Mouse (Mus musculus): ENCODE results near the gene Vmn1r1. TPM values are rescaled to one million over a fixed set of nuclear protein-coding genes. Genes with fewer than 3 reads are reported as not detected.
A peak's percentile ranks its signal among the peaks of the same experiment; 100 is the strongest.

Gene Vmn1r1
- polyA plus RNA-seq, 1 experiment from 2014 or later, result not detected

GRCm38 (mm10) chr1:182139937-182140336, 24.3 kb downstream of the Vmn1r1 start:
- Histone ChIP-seq H3K27me3 (ENCODE audit: control insufficient read depth, insufficient read depth, low read length) (no peaks in the 10 kb centered on the region), H3K4me3 (replicated peaks; ENCODE audit: low read length) (no peak overlapping the region), H3K27ac (no peak overlapping the region), H3K4me1 (replicated peaks; ENCODE audit: control insufficient read depth, insufficient read depth, low read length) (no peaks in the 10 kb centered on the region), H3K36me3 (replicated peaks; ENCODE audit: control insufficient read depth, insufficient read depth) (no peaks in the 10 kb centered on the region), H3K9ac (no peak overlapping the region), H3K9me3 (ENCODE audit: control insufficient read depth, low read length) (no peaks in the 10 kb centered on the region), H3K4me2 (replicated peaks) (0 out of 2 replicates have a peak overlapping the region, but pooled peaks have one; percentile 15)
- no peak for DNase-seq (ENCODE audit: low spot score)
- ATAC-seq (ENCODE audit: low FRiP score), result 0 out of 2 replicates have a peak, but pooled peaks have one; percentile 2
- WGBS, result 42% methylated on average over 9 of the region's 9 CpGs

- Histone ChIP-seq H3K9me3 (ENCODE audit: control insufficient read depth, low read length) (no peaks in the 10 kb centered on the region), H3K4me1 (replicated peaks; ENCODE audit: control insufficient read depth, insufficient read depth, low read length) (no peaks in the 10 kb centered on the region), H3K27ac (no peak overlapping the region), H3K9ac (no peak overlapping the region), H3K36me3 (replicated peaks; ENCODE audit: control insufficient read depth, insufficient read depth) (no peaks in the 10 kb centered on the region), H3K4me2 (replicated peaks) (no peak overlapping the region), H3K27me3 (ENCODE audit: control insufficient read depth, insufficient read depth, low read length) (no peaks in the 10 kb centered on the region), H3K4me3 (replicated peaks; ENCODE audit: low read length) (no peak overlapping the region)
- ATAC-seq (ENCODE audit: low FRiP score), result no peak
- no peak for DNase-seq (ENCODE audit: low spot score)
- WGBS, result 72% methylated on average over 8 of the region's 8 CpGs
Observed at GRCm38 (mm10) chr1:182138172-182138571, 26.1 kb downstream of the Vmn1r1 start.

GRCm38 (mm10) chr1:182137204-182138125, 26.8 kb downstream of the Vmn1r1 start:
- 59% methylated on average over 28 of the region's 28 CpGs for WGBS
- no peak overlapping the region for H3K9ac ChIP-seq
- no peak overlapping the region for H3K27ac ChIP-seq
- DNase-seq (ENCODE audit: low spot score), result no peak
- H3K9me3 ChIP-seq (ENCODE audit: control insufficient read depth, low read length), result no peaks in the 10 kb centered on the region
- no peaks in the 10 kb centered on the region for H3K4me1 ChIP-seq (replicated peaks; ENCODE audit: control insufficient read depth, insufficient read depth, low read length)
- peak overlapping the region; percentile 21; the same call in 1 of the 2 replicates for H3K4me2 ChIP-seq (replicated peaks)
- ATAC-seq (ENCODE audit: low FRiP score), result no peak
- no peak overlapping the region for H3K4me3 ChIP-seq (replicated peaks; ENCODE audit: low read length)
- peaks cover 5% of the 10 kb centered on the region for H3K36me3 ChIP-seq (replicated peaks; ENCODE audit: control insufficient read depth, insufficient read depth)
- H3K27me3 ChIP-seq (ENCODE audit: control insufficient read depth, insufficient read depth, low read length), result no peaks in the 10 kb centered on the region

GRCm38 (mm10) chr1:182130830-182131229, 33.5 kb downstream of the Vmn1r1 start:
- WGBS, result 50% methylated on average over 2 of the region's 2 CpGs
- H3K4me1 ChIP-seq (replicated peaks; ENCODE audit: control insufficient read depth, insufficient read depth, low read length), result peaks cover 5% of the 10 kb centered on the region

GRCm38 (mm10) chr1:182124924-182125368, 39.3 kb downstream of the Vmn1r1 start:
- peak overlapping the region; percentile 76 for H3K4me2 ChIP-seq (replicated peaks)
- peaks cover 10% of the 10 kb centered on the region for H3K4me1 ChIP-seq (replicated peaks; ENCODE audit: control insufficient read depth, insufficient read depth, low read length)
- H3K9ac ChIP-seq, result peak overlapping the region; percentile 75
- peak; percentile 82 for DNase-seq (ENCODE audit: low spot score)
- peak overlapping the region; percentile 81 for H3K4me3 ChIP-seq (replicated peaks; ENCODE audit: low read length)
- no peaks in the 10 kb centered on the region for H3K27me3 ChIP-seq (ENCODE audit: control insufficient read depth, insufficient read depth, low read length)
- WGBS, result 0% methylated on average over 32 of the region's 33 CpGs
- peaks cover 10% of the 10 kb centered on the region; the same call in 1 of the 2 replicates for H3K36me3 ChIP-seq (replicated peaks; ENCODE audit: control insufficient read depth, insufficient read depth)
- peak; percentile 93 for ATAC-seq (ENCODE audit: low FRiP score)
- H3K9me3 ChIP-seq (ENCODE audit: control insufficient read depth, low read length), result no peaks in the 10 kb centered on the region
- peak overlapping the region; percentile 80 for H3K27ac ChIP-seq

More at GRCm38 (mm10) chr1:182130830-182131229, 33.5 kb downstream of the Vmn1r1 start:
- no peak overlapping the region for H3K9ac ChIP-seq
- no peak overlapping the region for H3K27ac ChIP-seq
- H3K4me2 ChIP-seq (replicated peaks), result no peak overlapping the region
- H3K9me3 ChIP-seq (ENCODE audit: control insufficient read depth, low read length), result no peaks in the 10 kb centered on the region
- no peak overlapping the region for H3K4me3 ChIP-seq (replicated peaks; ENCODE audit: low read length)
- ATAC-seq (ENCODE audit: low FRiP score) (no peak), DNase-seq (ENCODE audit: low spot score) (no peak)
- H3K36me3 ChIP-seq (replicated peaks; ENCODE audit: control insufficient read depth, insufficient read depth), result peaks cover 31% of the 10 kb centered on the region
- no peaks in the 10 kb centered on the region for H3K27me3 ChIP-seq (ENCODE audit: control insufficient read depth, insufficient read depth, low read length)

GRCm38 (mm10) chr1:182124506-182124905, 39.8 kb downstream of the Vmn1r1 start, which contains the start of gene Srp9:
Srp9 (plus strand) TSS chr1:182124737.
- peak within 1 kb of the TSS; percentile 80 for H3K27ac ChIP-seq
- H3K4me1 ChIP-seq (replicated peaks; ENCODE audit: control insufficient read depth, insufficient read depth, low read length), result peaks cover 10% of the 10 kb centered on the region
- no peaks in the 10 kb centered on the region for H3K27me3 ChIP-seq (ENCODE audit: control insufficient read depth, insufficient read depth, low read length)
- no peaks in the 10 kb centered on the region for H3K9me3 ChIP-seq (ENCODE audit: control insufficient read depth, low read length)
- 1% methylated on average over 35 of the region's 37 CpGs for WGBS
- peak; percentile 99 for DNase-seq (ENCODE audit: low spot score)
- peak; percentile 98 for ATAC-seq (ENCODE audit: low FRiP score)
- H3K9ac ChIP-seq, result peak within 1 kb of the TSS; percentile 75
- H3K4me2 ChIP-seq (replicated peaks), result peak within 1 kb of the TSS; percentile 76
- H3K4me3 ChIP-seq (replicated peaks; ENCODE audit: low read length), result peak within 1 kb of the TSS; percentile 81
- H3K36me3 ChIP-seq (replicated peaks; ENCODE audit: control insufficient read depth, insufficient read depth), result peaks cover 6% of the 10 kb centered on the region; the same call in 1 of the 2 replicates

GRCm38 (mm10) chr1:182122413-182122812, 41.9 kb downstream of the Vmn1r1 start:
- no peak overlapping the region for H3K27ac ChIP-seq
- peaks cover 10% of the 10 kb centered on the region for H3K4me1 ChIP-seq (replicated peaks; ENCODE audit: control insufficient read depth, insufficient read depth, low read length)
- WGBS, result 91% methylated on average over 4 of the region's 4 CpGs
- ATAC-seq (ENCODE audit: low FRiP score), result no peak
- H3K4me2 ChIP-seq (replicated peaks), result no peak overlapping the region
- H3K9me3 ChIP-seq (ENCODE audit: control insufficient read depth, low read length), result no peaks in the 10 kb centered on the region
- no peak overlapping the region for H3K9ac ChIP-seq
- DNase-seq (ENCODE audit: low spot score), result no peak
- H3K27me3 ChIP-seq (ENCODE audit: control insufficient read depth, insufficient read depth, low read length), result no peaks in the 10 kb centered on the region
- H3K36me3 ChIP-seq (replicated peaks; ENCODE audit: control insufficient read depth, insufficient read depth), result no peaks in the 10 kb centered on the region
- no peak overlapping the region for H3K4me3 ChIP-seq (replicated peaks; ENCODE audit: low read length)

- no peaks in the 10 kb centered on the region for H3K27me3 ChIP-seq (ENCODE audit: control insufficient read depth, insufficient read depth, low read length)
- no peaks in the 10 kb centered on the region for H3K36me3 ChIP-seq (replicated peaks; ENCODE audit: control insufficient read depth, insufficient read depth)
- no peaks in the 10 kb centered on the region for H3K9me3 ChIP-seq (ENCODE audit: control insufficient read depth, low read length)
- no peak overlapping the region for H3K4me3 ChIP-seq (replicated peaks; ENCODE audit: low read length)
- H3K4me1 ChIP-seq (replicated peaks; ENCODE audit: control insufficient read depth, insufficient read depth, low read length), result peaks cover 17% of the 10 kb centered on the region
- no peak for ATAC-seq (ENCODE audit: low FRiP score)
- H3K27ac ChIP-seq, result no peak overlapping the region
- WGBS, result 46% methylated on average over 7 of the region's 7 CpGs
- H3K9ac ChIP-seq, result no peak overlapping the region
- no peak overlapping the region for H3K4me2 ChIP-seq (replicated peaks)
- DNase-seq (ENCODE audit: low spot score), result no peak
Observed at GRCm38 (mm10) chr1:182115651-182116408, 48.5 kb downstream of the Vmn1r1 start.

GRCm38 (mm10) chr1:182115197-182115596, 49.1 kb downstream of the Vmn1r1 start:
- ATAC-seq (ENCODE audit: low FRiP score), result no peak
- Histone ChIP-seq H3K4me2 (replicated peaks) (no peak overlapping the region), H3K9me3 (ENCODE audit: control insufficient read depth, low read length) (no peaks in the 10 kb centered on the region), H3K4me3 (replicated peaks; ENCODE audit: low read length) (no peak overlapping the region), H3K4me1 (replicated peaks; ENCODE audit: control insufficient read depth, insufficient read depth, low read length) (peaks cover 17% of the 10 kb centered on the region), H3K9ac (no peak overlapping the region), H3K27me3 (ENCODE audit: control insufficient read depth, insufficient read depth, low read length) (no peaks in the 10 kb centered on the region), H3K27ac (no peak overlapping the region), H3K36me3 (replicated peaks; ENCODE audit: control insufficient read depth, insufficient read depth) (no peaks in the 10 kb centered on the region)
- DNase-seq (ENCODE audit: low spot score), result no peak
- 33% methylated on average over 5 of the region's 5 CpGs for WGBS
